Mouse (Mus musculus) left cerebral cortex, adult 9 months (tissue): ENCODE results near the gene Dip2b.

Experiments used
- DNase-seq, 2 experiments: peaks; one replicate each; pipeline ENCODE4 v3.0.0; 2022; ENCODE audit warnings: low spot score in 2 of 2

Dip2b gene

DNA sequence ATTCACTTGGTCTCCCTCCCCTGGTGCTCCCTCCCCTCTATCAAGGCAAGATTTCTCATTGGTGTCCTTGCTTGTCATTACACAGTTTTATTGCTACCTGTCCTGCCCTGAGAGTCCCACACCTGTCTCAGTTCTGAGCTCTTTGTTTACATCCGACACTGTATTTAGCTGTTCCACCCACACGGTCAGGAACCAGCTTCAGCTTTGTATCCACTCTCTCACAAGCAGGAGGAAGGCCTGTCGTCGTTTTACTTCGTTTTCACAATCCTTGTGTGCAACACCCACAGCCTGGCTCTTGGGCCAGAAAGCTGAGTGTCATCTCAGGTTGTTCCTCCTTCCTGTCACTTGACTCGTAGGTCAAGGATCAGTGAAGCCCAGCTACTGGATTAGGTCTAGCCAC, 45.4 kb downstream of the Dip2b start:
- DNase-seq: no peak

DNA sequence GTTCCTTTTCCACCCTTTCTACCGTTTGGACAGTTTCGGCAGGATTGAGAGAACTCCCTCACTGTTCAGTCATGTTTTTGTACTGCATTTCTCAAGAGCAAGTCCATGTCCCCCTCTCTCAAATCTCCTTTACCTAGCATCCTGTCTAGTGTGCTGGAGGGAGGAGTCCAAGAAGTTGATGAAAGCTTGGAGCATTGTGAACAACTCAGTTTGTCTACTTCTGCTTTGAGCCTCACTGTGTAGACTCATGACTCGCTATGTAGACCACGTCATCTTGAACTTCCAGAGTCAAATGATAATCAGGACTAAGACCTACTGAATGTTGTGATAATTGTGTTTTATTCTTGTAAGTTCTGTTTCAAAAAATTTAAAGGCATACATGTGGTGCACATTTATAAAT, 46.4 kb downstream of the Dip2b start:
- no peak for DNase-seq

DNA sequence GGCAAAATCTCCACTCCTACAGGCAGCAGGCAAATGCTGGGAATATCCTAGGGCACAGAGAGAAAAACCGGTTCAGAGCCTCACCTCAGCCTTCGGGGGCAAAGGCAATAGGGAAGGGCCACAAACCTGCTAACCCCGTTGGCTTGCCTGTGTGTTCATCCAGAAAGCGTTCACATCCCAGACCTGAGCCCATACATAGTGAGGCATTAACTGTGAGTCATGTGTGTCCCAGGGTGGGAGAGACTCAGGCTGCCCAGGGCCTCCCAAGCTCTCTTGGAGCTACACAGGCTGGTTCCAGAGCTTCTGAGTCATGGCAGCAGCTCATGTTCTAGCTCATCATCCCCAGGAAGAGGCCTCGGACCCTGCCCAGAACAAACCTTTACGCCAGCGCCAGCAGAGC, 49.6 kb downstream of the Dip2b start:
- no peak for DNase-seq

DNA sequence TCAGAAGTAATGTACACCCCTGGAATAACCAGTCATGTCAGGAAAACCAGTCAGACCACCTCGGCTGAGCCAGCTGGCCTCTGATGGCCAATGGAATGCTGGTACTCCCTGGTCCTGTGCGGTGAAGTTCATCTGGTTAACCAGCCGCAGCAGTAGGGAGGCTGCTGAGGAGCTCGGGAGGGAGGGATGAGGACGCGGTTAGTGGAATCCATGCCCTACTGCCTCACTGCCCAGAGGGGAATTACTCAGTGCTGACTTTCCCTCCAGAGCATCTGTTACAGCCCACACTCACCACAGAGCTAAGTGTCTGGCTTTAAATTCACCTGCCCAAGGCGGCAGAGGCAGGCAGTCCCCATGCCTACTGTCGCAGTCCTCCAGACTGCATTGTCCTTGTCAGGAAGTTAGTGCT, 51.2 kb downstream of the Dip2b start:
- no peak for DNase-seq

DNA sequence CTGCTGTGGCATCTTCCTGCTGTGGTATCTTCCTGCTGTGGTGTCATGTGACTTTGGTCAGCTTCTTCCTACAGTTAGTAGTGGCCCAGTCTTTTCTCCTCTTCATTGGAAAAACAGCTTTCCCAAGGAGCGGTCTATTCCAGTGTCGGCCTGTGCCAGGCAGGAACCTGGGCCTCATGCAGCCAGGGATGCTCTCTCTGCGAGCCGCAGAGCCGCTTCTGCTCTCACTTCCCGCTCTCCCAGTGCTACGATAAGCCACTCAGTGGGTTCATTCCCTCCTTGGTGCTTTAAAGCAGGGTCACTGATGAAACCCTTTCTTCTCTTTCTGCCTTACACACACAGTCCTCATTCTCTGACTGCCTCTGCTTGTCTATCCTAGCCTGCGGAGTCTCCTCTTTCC, 53.4 kb downstream of the Dip2b start:
- DNase-seq: no peak

DNA sequence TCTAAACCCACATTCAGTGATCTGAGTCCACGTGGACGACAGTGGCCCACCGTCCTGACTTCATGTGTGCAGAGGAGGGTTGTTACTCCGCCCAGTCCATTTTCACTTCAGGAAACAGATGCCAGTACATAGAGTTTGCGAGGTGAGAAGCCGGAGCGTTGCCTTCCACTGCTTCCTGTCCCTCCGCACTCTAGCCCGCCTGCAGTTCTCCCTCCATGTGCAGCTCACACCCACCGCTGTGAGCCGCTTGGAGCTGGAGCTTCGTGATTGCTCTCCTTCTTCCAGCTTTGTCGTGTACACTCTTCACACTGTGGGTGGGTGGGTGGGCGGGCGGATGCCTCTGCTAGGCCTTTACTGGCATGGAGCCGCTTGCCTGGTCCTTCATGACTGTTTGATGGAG, 53.8 kb downstream of the Dip2b start:
- DNase-seq: peak in 1 of 2 experiments; percentile 69

DNA sequence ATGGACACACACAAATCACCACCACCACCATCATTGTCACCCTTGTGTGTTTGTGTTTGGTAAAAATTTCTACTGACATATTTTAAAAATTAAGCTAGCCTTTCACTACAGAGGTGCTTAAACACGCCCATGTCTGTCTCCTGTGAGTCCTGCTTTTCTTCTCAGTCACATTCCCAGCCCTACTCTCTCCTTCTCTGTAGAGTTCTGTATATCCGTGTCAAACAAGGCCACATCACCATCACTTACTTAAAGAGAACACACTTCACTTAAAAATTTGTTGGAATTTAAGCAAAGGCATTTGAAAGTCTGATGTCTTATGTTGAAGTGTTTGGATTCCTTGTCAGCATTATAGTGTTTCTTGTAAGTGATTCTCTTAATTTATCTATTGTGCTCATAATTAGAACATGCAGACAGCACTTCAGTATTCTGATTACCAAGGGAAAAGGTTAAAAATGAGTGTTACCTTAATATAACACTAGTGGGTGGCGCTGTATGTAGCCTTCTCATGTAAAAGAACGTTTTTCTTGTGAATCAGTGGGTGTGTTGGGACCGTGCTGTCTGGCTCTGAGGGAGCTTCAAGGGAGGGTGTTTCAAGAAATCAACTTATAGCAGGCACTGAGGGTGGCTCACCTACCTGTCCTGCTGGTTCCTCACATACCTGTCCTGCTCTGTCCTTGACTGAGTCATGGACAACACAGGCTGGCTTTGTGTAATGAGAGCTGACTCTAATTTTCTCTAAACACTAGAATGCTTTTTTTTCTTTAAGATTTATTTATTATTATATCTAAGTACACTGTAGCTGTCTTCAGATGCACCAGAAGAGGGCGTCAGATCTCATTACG, 58.3 kb downstream of the Dip2b start:
- DNase-seq: no peak

DNA sequence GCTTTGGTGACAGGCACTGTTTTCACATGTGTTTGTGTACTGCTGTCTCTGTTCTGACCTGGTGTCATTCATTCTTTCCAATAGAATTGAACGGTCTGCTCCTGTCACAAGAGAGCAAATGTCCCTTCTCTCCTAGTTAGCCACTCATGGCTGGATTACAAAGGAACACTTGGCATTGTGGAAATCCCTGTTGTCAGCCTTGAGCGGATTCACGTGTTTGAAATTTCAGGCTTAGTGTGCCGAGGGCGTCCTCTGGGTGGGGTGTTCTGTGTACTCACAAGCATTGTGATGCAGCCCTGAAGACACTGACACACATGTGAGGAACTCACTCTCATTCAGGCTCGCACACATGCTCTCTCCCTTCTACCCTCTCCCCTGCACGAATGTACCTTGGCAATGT, 61.9 kb downstream of the Dip2b start:
- DNase-seq: no peak

DNA sequence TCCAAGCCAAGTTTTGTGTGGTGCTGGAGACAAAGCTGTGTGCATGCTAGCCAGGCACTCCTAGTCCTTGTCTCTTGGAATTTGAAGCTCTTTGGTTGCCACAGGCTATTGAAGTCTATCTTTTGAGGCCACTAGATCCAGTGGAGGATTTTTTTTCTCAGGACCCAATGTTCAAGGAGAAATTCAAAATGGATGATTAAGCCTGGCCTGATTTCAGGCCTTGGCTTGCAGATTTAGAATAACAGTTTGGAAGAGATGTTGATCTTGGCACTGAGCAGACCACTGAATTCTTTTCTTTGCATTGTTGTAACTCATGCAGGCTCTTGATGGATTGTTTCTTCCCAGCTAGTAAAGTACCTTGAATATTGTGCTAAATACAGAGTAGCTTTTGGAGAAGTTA, 62.7 kb downstream of the Dip2b start:
- no peak for DNase-seq

DNA sequence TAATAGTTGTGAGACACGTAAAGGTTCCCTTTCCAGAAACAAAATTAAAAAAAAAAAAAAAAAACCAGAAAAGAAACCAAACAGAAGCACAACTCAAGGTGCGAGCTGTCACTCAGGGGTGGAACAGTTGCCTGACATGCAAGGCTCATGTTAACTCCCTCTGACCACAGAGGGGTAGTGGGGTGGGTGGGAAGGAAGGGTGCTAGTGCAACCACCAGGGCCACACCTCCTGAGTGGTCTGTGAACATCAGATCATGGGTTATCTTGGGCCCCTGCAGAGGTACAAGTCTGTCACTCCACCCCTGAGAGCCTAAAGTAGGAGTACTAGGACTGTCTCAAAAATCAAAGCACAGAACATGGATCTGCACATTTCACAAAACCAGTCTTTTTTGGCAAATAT, 65.7 kb downstream of the Dip2b start:
- no peak for DNase-seq

DNA sequence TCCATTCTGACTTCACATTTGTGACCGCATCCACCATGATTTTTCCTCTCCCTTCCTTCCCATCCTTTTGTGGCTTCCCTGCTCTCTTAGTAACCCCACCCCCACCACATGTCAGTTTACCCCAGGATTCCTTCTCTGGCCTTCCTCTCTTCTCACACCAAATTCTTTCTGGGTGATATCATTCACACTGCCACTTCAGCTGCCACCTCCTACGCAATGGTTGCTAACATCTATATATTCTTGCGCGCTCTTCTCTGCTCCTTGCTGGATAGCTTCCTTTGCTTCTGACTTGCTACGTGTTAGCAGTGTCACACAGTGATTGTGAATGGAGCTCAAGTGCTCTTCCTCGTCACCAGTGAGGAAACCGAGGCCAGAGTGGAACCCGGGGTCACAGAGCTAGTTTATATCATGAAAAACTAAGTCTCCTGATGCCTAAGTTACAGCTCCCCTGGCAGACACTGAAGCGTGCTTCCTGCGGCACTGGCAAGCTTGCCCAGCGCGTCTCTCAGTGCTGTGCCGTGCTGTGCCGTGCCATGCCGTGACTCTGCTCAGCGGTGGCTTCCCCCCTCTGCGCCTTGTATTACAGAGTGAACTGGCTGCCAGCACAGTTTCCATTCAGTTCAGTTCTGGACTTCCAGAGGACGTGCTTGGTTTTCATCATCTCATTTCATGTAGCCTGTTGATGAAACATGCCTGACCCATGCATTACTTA, 69.8 kb downstream of the Dip2b start:
- DNase-seq: no peak

DNA sequence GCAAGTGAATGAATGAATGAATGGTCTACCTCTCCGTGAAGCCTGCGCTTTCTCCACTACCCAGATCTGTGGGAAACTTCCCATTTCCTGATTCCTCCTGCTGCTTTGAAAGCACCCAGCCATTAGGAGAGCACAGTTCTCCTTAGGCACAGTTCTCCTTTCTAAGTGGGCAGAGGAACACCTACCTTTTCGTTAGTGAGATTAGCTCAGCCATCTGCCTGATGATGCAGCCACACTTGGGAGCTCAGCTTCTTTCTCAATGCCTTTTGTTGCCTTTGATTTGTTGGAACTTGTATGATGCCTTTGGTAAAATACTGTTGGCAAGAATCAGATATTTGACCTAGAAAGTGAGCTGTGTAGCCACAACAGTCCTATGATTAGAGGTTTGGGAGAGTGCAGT, 71.5 kb downstream of the Dip2b start:
- DNase-seq: peak in 1 of 2 experiments; percentile 52

DNA sequence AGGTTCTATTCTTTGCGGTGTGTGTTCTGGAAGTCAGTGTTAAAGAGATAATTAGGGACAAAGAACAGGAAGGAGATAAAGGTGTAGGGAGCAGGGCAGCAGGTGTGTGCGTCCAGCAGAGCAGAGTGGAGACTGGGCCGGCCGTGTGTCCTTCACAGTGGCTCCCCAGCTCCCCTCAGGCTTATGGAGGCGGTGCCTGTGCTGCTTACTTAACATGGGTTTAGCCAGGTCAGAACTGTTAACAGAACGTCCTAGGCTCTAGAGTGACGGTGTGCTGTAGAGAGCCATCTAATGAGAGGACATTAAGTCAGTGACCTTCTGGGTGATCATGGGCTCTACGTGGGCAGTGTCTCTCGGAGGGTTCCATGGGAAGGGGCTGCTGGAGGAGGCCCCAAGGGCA, 73.4 kb downstream of the Dip2b start:
- DNase-seq: no peak

DNA sequence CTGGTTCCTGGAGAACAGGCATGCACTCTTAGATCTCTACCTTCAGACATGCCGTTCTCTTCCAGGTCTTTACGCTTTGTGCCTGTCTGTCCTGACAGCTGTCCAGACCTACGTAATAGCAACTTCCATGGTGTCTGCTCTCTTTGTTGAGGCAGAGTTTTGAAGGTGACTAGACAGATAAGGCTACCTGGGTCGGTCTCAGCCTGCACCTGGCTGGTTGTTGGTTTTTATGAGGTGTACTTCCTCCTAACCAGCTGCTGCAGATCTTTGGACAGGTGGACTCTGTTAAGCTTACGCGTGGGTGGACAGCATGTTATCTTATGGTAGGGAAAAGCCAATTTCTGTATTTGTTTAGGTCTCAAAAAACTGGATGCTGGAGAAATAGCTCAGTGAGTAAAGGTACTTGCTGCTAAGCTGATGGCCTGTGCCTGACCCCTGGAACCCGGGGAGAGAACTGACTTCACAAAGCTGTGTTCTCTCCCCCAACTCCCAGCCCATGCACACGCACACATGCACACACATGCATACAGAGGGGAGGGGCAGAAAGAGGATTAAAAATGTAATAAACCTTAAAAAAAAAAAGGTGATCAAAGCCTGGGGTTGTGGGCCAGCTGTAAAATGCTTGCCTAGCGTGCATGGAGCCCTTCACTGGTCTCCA, 74.0 kb downstream of the Dip2b start:
- no peak for DNase-seq

DNA sequence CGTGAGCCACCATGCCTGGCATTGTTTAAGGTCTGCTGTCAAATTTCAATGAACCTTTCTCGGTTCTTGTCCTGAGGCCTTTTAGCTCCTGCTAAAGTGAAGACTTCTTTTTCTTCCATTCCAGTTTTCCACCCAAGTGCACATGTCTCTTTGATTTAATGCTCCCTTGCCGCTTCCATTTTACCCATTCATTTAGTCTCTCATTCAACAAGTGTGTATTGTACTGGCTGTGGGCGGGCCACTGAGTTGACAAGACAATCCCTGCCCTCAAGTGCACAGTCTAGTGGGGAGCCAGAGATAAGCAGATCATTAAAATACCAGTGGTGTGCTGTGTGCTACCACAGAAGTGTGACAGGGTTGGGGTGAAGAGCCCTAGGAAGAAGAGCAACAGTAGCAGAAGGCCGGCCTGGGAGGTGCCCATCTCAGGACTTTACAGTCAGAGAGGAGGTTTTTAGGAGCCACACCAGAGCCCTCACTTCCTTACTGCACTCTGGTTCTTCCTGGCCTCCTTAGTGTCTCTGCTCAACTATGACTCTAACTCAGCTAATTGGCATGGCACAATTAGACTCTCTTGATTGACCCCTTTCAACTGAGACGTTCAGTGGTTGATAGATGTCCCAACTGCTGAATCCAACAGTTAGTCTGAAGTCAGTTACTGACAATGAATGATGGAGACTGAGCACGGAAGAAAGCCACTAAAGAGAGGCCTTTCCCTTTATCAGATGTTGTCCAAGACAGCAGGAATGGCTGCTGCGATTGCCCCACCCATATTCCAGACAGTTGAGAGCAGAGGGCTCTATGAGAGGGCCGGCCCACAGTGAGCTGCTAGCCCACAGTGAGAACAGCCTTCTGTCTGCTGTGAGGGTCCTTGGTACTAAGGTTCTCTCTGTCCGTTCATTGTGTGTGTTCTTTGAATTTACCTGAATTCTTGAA, 75.1 kb downstream of the Dip2b start:
- no peak for DNase-seq

DNA sequence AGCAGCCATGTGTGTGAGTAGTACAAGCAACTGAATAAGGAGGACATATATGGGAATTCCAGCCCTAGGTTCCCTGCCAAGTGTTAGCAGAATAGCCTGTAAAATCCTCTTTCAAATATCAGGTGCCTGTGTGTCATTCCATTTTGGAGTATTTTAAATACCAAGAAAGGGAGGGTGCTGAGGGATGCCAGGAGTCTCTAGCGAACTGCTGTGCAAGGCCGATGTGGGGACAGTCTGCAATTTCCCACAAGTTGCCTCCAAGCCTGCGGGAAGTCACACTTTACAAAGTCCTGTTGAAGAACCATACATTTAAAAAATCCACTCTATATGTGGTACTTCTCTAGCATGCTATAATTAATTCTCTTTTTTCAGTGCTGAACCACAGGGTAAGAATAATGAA, 77.0 kb downstream of the Dip2b start:
- no peak for DNase-seq

DNA sequence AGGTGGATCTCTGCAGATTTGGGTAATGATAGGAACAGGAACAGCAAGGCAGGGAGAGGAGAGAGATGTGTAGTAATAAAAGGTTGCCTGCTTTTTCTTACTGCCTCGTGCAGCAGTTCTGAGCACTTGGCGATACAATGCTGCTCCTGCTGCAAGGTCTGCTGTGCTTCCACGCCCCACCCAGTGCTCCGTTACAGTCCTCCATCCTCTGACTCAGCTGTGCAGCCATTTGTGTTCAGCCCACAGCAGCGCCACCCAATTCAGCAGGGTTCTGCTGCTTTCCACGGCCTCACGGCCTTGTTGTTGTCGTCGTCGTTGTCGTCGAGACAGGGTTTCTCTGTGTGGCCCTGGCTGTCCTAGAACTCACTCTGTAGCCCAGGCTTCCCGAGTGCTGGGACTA, 77.9 kb downstream of the Dip2b start:
- no peak for DNase-seq

DNA sequence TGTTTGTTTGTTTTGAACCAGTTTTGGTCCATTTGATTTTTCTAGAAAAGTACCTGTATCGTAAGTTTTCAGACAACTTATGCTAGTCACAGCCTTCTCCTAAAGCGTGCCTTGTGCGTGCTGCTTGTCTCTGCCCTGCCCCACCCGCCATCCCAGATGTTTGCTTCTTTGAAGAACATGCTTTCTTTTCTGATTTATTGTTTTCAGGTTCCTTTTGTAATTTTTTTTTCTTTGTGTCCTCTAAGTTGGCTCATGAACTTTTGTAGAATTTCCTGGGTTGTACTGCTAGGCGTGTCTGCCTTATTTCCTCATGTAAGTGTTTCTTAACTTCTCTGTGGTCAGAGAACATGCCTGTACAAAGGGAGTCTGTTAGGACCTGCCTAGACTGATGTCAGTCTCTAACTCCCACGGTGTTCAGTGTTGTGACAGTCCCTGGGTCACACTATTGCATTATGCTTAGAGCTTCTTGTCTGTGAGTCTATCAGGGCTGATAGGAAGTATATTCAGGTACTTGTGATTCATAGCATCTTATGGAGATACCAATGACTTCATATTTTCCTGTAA, 80.8 kb downstream of the Dip2b start:
- DNase-seq: no peak

DNA sequence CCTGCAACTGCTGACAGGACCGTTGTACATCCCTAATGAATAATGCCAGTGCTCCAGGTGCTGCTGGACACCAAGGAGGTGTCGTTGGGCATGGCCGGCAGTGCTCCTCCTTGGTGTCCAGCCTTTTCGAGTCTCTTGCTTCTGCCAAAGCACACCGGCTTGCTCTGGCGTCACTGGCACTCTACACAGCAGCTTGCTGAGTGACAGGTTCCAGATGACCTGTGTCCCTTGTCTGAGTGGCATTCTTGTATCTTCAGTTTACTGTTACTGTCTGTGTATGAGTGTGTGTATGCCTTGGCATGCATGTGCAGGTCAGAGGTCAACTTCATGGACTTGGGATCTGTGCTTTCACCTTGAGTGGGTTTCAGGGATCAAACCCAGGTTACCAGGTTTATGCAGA, 83.0 kb downstream of the Dip2b start:
- no peak for DNase-seq

DNA sequence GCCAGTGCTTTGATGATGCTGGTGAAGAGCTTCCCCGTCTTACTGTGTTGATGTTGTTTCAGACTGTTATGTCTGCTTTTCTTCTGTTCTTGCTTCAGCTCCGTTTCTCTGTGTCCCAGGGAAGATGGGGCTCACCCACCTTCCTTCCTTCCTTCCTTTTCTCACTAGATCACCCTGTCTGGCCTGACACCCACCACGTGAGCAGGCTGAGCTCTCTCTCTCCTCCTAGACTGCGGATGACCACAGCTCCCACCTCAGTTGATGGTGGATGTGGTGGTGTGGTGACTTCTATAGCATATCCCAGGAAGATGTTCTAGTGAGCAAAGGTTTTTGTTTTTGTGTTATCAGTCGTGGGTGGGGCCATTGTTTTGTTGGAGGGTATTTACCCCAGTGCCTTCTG, 85.4 kb downstream of the Dip2b start:
- no peak for DNase-seq

DNA sequence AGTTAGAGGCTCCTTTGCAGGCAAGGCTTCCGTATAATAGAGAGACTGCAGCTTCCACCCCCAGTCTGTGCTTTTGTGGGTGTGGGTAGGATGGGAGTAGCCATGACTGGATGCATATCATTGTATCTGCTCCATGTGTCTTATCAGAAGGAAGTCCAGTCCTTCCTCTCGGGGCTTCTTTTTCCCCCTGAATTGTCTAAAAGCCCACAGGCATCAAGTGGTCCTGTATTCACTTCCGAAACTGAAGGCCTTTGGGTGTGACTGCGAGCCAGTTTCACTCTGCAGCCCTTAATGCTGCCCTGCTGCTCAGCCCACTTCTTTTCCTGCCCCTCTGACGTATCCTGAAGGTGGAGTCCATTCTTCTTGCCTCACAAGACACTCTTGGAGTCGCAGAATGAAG, 86.8 kb downstream of the Dip2b start:
- DNase-seq: no peak
